Mouse (Mus musculus): ENCODE data around the gene Olfr1271.
"Not testable (repeated sequence)": the region's sequence is repeated elsewhere in the genome, so short reads cannot be mapped to it uniquely, and the experiment has no call there.

Olfr1271 gene

DNA sequence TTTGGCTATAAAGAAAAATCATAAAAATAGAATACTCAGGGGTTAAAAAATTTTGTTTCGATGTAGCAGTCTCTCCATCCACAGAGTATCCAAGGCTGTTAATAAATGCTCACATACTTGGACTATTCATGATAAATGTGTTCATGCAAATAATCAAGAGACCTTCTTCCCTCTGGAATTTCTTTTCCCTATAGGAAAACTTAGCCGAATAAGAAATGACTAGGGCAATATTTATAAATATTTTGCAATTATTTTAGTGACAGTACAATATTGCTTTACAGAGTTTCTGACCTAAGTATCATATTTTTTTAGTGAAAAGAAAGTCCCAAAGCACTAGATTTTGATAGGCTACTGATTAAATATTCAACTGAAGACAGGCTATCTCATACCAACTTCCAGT is at the start of gene Olfr1271:
TSS of gene Olfr1271 (minus strand) at position 101 of the 400 bp plus-strand sequence.
- no peak for DNase-seq (ENCODE audit: low spot score)

DNA sequence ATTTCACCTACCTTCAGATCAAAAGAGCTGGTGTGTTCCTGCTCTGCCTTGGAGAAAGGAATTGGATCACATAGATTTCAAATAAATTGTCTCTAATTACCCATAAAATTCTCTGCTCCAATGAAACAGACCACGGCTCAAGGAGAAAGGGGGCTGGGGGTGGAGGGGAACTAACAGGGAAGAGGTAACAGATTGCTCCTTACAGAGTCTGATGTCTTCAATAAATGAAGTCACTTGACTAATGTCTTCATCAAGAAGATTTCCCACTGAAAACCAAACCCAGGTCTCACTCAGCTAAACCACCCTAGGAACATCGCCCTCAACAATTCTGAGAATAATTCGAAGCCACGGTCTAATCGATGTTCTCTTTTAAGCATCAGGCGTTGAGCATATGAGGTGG is 21.9 kb upstream of the Olfr1271 start, which contains the start of gene Olfr1272:
TSS of gene Olfr1272 (minus strand) at position 101 of the 400 bp plus-strand sequence.
- no peak for DNase-seq (ENCODE audit: low spot score)

- DNase-seq (ENCODE audit: low spot score), result no peak
These were observed 13.3 kb downstream of the Olfr1271 start, which contains the start of gene Olfr142 for GRCm38 (mm10) chr2:90257492-90257891. Olfr142 (minus strand) TSS chr2:90257592.

GRCm38 (mm10) chr2:90224393-90224792 is 46.4 kb downstream of the Olfr1271 start, which contains the start of gene Olfr1506:
Olfr1506 (minus strand) TSS chr2:90224493.
- not testable (repeated sequence) for DNase-seq (ENCODE audit: low spot score)

All from embryo, embryonic 10 days (tissue).